Mouse (Mus musculus) lung, adult 2 months (tissue): ENCODE measurements around the gene Itga2b.

ENCODE experiments used
- CTCF ChIP-seq: fragments of 200-500 bp; IDR thresholded peaks from 2 replicates; pipeline ENCODE4 v1.5.1; 2011; ENCODE audit warnings: mild to moderate bottlenecking, low read length, control low read depth; ENCODE audit not compliant: insufficient read depth
- POLR2A ChIP-seq: fragments of 200-500 bp; IDR thresholded peaks from 2 replicates; pipeline ENCODE4 v1.6.1; 2011; ENCODE audit warnings: low read depth, mild to moderate bottlenecking, control low read depth, low read length, borderline replicate concordance; ENCODE audit errors: extremely low read depth

- TF ChIP-seq CTCF, result no peak
- no peak for TF ChIP-seq POLR2A
Measured at GRCm38 (mm10) chr11:102434816-102435705, 34.9 kb downstream of the Itga2b start.
